Mouse (Mus musculus): ENCODE measurements around the gene Ckb. TPM values are rescaled to one million over a fixed set of nuclear protein-coding genes. Genes with fewer than 3 reads are reported as not detected.
A peak's percentile ranks its signal among the peaks of the same experiment; 100 is the strongest.
"Not testable (repeated sequence)": the region's sequence is repeated elsewhere in the genome, so short reads cannot be mapped to it uniquely, and the experiment has no call there.

Ckb gene
- total RNA-seq (2014; rRNA removed) = 1,673 and 2,112 TPM in 2 replicates
- 1,654 and 1,809 TPM in 2 replicates for polyA plus RNA-seq (2015; fragmentation: Nextera tagmentation; extraction: Ambion mirVana)

DNA sequence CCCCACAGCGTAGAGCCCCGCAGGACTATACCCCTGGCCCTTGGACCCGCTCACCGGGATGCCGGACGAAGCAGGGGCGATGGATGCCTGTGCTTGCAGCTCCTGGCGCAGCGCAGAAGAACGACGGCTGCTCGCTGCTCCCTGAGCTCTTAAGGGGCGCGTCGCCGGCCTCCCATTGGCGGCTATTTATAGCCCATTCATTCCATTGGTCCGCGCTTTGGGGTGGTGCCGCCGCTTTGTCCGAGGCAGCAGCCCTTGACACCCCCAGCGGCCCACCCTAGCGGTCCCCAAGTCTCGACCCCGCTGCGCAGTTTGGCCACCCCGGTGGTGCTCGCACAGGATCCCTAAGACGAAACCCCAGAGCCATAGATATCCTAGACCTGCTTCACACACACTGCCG, at the start of gene Ckb:
Ckb (minus strand) TSS at position 163 of the 400 bp plus-strand sequence.
- Histone ChIP-seq H3K4me2 (ENCODE audit: low read depth, low read length, poor library complexity, severe bottlenecking) (peak within 1 kb of the TSS; percentile 63), H3K27ac (ENCODE audit: low read depth, low read length) (peak within 1 kb of the TSS; percentile 89), H3K27me3 (ENCODE audit: insufficient read depth, low read length) (no peaks in the 10 kb centered on the region), H3K36me3 (ENCODE audit: insufficient read depth, low read length) (no peaks in the 10 kb centered on the region), H3K4me1 (ENCODE audit: insufficient read depth, low read length) (0 out of 2 replicates have a peak, but pooled peaks cover 12% of the 10 kb centered on the region), H3K9ac (replicated peaks; ENCODE audit: low read length, poor library complexity, severe bottlenecking) (peak within 1 kb of the TSS; percentile 99), H3K9me3 (ENCODE audit: low read length) (no peaks in the 10 kb centered on the region), H3K4me3 (ENCODE audit: low read depth, low read length) (peak within 1 kb of the TSS; percentile 88)
- ATAC-seq (ENCODE audit: low FRiP score) (peak; percentile 86), DNase-seq (ENCODE audit: low spot score) (peak; percentile 97)
- no peak for TF ChIP-seq CTCF (IDR thresholded peaks at IDR 0.05)
- WGBS = under 1% methylated on average over 28 of the region's 31 CpGs

DNA sequence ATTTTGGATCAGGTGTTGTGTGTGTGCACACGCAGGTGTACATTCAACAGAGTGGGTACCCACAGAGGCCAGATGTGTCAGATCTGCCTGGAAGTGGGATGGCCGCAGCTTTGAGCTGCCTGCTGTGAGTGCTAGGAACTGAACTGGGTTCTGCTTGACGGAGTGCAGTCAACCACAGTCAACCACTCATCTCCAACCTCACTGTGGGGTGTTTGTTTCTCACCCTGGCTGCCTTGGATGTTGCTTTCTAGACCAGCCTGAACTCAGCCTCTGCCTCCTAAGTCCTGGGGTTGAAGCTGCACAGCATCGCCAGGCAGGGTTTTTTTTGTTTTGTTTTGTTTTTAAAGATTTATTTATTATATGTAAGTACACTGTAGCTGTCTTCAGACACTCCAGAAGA, 48.1 kb upstream of the Ckb start:
- Histone ChIP-seq H3K27ac (ENCODE audit: low read depth, low read length) (no peak overlapping the region), H3K9me3 (ENCODE audit: low read length) (no peaks in the 10 kb centered on the region), H3K36me3 (ENCODE audit: insufficient read depth, low read length) (peaks cover 9% of the 10 kb centered on the region; the same call in 1 of the 2 replicates), H3K9ac (replicated peaks; ENCODE audit: low read length, poor library complexity, severe bottlenecking) (no peak overlapping the region), H3K27me3 (ENCODE audit: insufficient read depth, low read length) (no peaks in the 10 kb centered on the region), H3K4me1 (ENCODE audit: insufficient read depth, low read length) (no peaks in the 10 kb centered on the region), H3K4me3 (ENCODE audit: low read depth, low read length) (no peak overlapping the region), H3K4me2 (ENCODE audit: low read depth, low read length, poor library complexity, severe bottlenecking) (no peak overlapping the region)
- no peak for ATAC-seq (ENCODE audit: low FRiP score)
- no peak for DNase-seq (ENCODE audit: low spot score)
- TF ChIP-seq CTCF (IDR thresholded peaks at IDR 0.05) = no peak
- 83% methylated on average over 4 of the region's 4 CpGs for WGBS

DNA sequence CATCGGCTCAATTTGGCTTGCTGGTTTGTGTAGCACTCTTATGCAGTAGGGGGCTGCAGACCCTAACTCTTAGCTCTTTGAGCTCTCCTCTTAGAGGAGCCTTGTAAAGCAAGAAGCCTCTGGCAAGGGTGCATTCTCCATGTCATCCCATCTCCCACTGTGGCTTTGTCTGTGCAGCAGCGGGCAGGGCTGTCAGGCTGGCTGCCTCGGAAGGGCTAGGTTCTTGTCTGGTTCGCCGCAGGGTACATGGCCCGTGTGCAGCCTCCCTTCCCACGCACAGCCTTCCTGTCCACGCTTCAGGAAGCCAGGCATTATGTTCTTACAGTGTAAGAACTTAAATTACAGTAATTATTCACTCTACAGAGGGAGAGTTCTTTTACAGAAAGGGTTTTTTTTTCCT, 46.5 kb upstream of the Ckb start:
- no peak overlapping the region for H3K27ac ChIP-seq (ENCODE audit: low read depth, low read length)
- H3K4me1 ChIP-seq (ENCODE audit: insufficient read depth, low read length) = no peaks in the 10 kb centered on the region
- no peak for ATAC-seq (ENCODE audit: low FRiP score)
- no peak overlapping the region for H3K4me3 ChIP-seq (ENCODE audit: low read depth, low read length)
- DNase-seq (ENCODE audit: low spot score) = peak; percentile 28
- no peak overlapping the region for H3K9ac ChIP-seq (replicated peaks; ENCODE audit: low read length, poor library complexity, severe bottlenecking)
- no peak for TF ChIP-seq CTCF (IDR thresholded peaks at IDR 0.05)
- H3K4me2 ChIP-seq (ENCODE audit: low read depth, low read length, poor library complexity, severe bottlenecking) = no peak overlapping the region
- H3K36me3 ChIP-seq (ENCODE audit: insufficient read depth, low read length) = no peaks in the 10 kb centered on the region
- no peaks in the 10 kb centered on the region for H3K27me3 ChIP-seq (ENCODE audit: insufficient read depth, low read length)
- no peaks in the 10 kb centered on the region for H3K9me3 ChIP-seq (ENCODE audit: low read length)
- WGBS = 28% methylated on average over 8 of the region's 8 CpGs

DNA sequence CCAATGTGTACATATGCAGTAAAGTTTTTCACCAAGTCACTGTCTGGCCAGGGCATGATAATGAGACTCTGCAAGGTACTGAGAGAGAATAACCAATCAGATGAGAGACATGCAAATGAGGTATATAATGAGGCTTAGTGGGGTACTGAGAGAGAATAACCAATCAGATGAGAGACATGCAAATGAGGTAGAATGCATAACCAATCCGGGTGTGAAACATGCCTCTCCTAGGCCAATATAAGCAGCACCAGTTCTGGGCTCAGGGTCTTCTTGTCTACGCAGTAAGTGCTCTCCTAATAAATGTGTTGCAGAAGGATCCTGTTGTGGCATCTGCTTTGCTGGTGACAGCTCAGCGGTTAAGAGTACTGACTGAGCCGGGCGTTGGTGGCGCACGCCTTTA, 44.4 kb upstream of the Ckb start:
- DNase-seq (ENCODE audit: low spot score) (no peak), ATAC-seq (ENCODE audit: low FRiP score) (no peak)
- TF ChIP-seq CTCF (IDR thresholded peaks at IDR 0.05) = no peak
- Histone ChIP-seq H3K4me1 (ENCODE audit: insufficient read depth, low read length) (peaks cover 2% of the 10 kb centered on the region; the same call in 1 of the 2 replicates), H3K27me3 (ENCODE audit: insufficient read depth, low read length) (no peaks in the 10 kb centered on the region), H3K36me3 (ENCODE audit: insufficient read depth, low read length) (no peaks in the 10 kb centered on the region), H3K4me3 (ENCODE audit: low read depth, low read length) (no peak overlapping the region), H3K9ac (replicated peaks; ENCODE audit: low read length, poor library complexity, severe bottlenecking) (no peak overlapping the region), H3K4me2 (ENCODE audit: low read depth, low read length, poor library complexity, severe bottlenecking) (no peak overlapping the region), H3K27ac (ENCODE audit: low read depth, low read length) (no peak overlapping the region), H3K9me3 (ENCODE audit: low read length) (no peaks in the 10 kb centered on the region)
- WGBS = 97% methylated on average over 7 of the region's 7 CpGs

DNA sequence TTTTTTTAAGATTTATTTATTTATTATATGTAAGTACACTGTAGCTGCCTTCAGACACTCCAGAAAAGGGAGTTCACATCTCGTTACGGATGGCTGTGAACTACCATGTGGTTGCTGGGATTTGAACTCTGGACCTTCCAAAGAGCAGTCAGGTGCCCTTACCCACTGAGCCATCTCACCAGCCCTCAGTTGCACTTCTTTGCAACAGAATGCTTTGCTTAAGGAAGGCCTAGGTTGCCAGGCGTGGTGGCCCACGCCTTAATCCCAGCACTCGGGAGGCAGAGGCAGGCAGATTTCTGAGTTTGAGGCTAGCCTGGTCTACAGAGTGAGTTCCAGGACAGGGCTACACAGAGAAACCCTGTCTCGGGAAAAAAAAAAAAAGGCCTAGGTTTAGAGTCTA, 41.7 kb upstream of the Ckb start:
- WGBS = 81% methylated on average over 6 of the region's 6 CpGs
- not testable (repeated sequence) for H3K4me1 ChIP-seq (ENCODE audit: insufficient read depth, low read length); H3K27me3 ChIP-seq (ENCODE audit: insufficient read depth, low read length); H3K27ac ChIP-seq (ENCODE audit: low read depth, low read length); H3K9ac ChIP-seq (replicated peaks; ENCODE audit: low read length, poor library complexity, severe bottlenecking); H3K9me3 ChIP-seq (ENCODE audit: low read length); ATAC-seq (ENCODE audit: low FRiP score); DNase-seq (ENCODE audit: low spot score)
- Histone ChIP-seq H3K4me3 (ENCODE audit: low read depth, low read length) (peak overlapping the region; percentile 97), H3K4me2 (ENCODE audit: low read depth, low read length, poor library complexity, severe bottlenecking) (peak overlapping the region; percentile 86), H3K36me3 (ENCODE audit: insufficient read depth, low read length) (peaks cover 15% of the 10 kb centered on the region)

DNA sequence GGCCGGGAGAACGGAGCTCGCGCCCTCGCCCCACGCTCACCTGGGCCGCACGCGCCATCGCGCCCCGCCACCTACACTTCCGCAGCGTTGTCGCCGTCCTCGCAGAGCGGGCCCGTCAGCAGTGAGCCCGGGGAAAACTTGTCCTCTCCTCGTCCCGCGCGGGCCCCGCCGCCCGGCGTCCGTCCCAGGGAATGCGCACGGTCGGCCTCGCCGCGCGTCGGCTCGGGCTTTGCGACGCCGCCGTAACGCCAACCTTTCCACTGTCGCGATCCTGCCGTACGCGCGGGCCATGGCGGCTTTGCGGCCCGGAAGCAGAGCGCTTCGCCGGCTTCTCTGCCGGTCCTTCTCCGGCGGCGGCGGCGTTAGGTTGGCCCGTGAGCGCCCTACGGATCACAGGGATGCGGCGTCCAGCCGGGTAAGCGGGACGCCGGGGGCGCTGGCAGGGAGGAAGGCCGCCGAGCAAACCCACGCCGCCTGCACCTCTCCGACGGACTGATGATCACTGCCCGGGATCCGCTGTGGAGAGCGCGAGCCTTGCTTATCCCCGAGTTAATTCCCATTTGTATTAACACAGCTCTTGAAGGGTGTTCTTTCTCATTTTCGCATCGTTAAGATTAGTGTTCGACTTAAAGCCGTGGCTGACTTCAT, 41.0 kb upstream of the Ckb start, which contains the start of the genes Bag5 and Apopt1:
Bag5 (minus strand) TSS at position 254 of the 648 bp plus-strand sequence.
Apopt1 (plus strand) TSS at position 258 of the 648 bp plus-strand sequence.
- H3K9me3 ChIP-seq (ENCODE audit: low read length) = no peaks in the 10 kb centered on the region
- H3K4me1 ChIP-seq (ENCODE audit: insufficient read depth, low read length) = peaks cover 4% of the 10 kb centered on the region; the same call in 1 of the 2 replicates
- peak within 1 kb of the TSS; percentile 86 for H3K4me2 ChIP-seq (ENCODE audit: low read depth, low read length, poor library complexity, severe bottlenecking)
- H3K9ac ChIP-seq (replicated peaks; ENCODE audit: low read length, poor library complexity, severe bottlenecking) = peak within 1 kb of the TSS; percentile 92
- WGBS = 3% methylated on average over 72 of the region's 86 CpGs
- TF ChIP-seq CTCF (IDR thresholded peaks at IDR 0.05) = peak; percentile 46; the same call in 1 of the 2 replicates
- peak within 1 kb of the TSS; percentile 97 for H3K4me3 ChIP-seq (ENCODE audit: low read depth, low read length)
- peak within 1 kb of the TSS; percentile 91 for H3K27ac ChIP-seq (ENCODE audit: low read depth, low read length)
- DNase-seq (ENCODE audit: low spot score) (peak; percentile 95), ATAC-seq (ENCODE audit: low FRiP score) (peak; percentile 94)
- H3K36me3 ChIP-seq (ENCODE audit: insufficient read depth, low read length) = peaks cover 18% of the 10 kb centered on the region
- H3K27me3 ChIP-seq (ENCODE audit: insufficient read depth, low read length) = no peaks in the 10 kb centered on the region

Data from midbrain, postnatal 0 days (tissue).